Mouse (Mus musculus) T-helper 1 cell (primary cell): Measurements from ENCODE around the gene Gipc3.

Experiments
- in situ Hi-C: fragments of 300-600 bp; cut with MboI, MseI; formaldehyde crosslinking; loops from one replicate; pipeline ENCODE4 v1.15.1; 2025; ENCODE audit warnings: high pct_unique_total_duplicates

Gipc3 gene

DNA sequence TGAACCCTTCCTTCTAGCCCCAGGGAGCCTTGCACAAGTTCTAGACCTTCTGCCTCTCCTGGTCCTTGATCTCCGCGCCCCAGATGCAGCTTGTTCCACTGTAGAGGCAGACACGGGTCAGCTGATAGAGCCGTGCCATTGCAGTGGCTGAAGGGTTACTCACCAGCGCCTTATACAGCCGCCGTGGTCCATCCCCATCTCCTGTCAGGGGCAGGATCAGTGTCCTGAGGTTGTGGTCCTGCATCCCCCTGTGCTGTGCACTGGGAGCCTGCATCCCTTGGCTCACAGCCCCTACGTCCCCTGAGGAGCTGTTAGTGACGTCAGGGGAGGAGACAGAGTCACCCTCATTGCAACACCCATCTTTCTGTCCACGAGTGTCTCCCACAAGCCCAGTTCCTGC, 39.8 kb downstream of the Gipc3 start:
- in situ Hi-C loops: no loop called here

DNA sequence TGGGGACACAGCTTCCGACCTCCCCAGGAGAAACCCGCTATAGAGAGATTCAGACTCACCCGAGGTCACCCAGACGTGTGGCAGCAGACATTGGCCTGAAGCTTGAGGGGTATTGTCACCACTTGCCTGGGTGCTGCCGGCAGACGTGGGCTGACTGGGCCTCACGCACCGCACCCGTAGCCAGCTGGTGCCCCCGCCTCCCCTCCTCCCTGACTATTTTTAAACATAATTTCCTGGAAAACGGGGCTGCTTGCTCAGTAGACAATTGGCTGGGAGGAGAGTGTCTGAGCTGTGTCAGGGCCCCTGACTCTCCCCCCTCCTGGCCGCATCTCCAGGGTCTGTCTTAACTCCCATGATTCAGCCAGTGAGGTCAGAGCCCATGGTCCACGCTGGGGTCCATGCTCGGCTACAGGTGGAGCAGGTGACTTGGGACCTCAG, 40.3 kb downstream of the Gipc3 start:
- in situ Hi-C loops: no loop called here

GRCm38 (mm10) chr10:81302288-81302687, 40.8 kb downstream of the Gipc3 start:
- in situ Hi-C loops: no loop called here

- in situ Hi-C loops: no loop called here
These were observed 41.7 kb downstream of the Gipc3 start for GRCm38 (mm10) chr10:81301321-81301720.

DNA sequence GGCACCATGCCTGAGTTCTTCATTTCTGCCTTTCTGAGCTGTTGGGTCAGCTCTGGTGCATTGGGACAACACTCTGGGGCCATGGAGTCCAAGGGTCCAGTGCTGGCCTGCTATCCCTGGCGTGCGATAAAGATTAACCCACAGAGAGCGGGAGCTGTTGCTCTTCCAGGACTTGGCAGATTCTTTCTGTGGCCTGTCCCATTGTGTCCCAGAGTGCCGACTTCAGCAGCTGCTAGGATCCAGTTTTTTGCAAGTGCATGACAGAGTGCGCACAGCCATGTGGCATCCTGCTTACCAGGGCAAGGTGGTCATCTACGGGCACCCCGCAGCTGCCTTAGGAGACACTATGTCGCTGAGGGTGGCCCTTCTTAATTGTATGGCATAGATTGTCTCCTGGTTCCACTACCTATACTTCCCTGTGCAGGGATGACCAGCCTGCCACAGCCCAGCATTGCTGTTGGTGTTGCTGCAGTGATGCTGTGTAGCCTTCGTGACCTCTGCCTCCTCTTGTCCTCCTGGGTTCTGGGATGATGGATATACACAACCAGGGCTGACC, 42.6 kb downstream of the Gipc3 start:
- in situ Hi-C loops: no loop called here

DNA sequence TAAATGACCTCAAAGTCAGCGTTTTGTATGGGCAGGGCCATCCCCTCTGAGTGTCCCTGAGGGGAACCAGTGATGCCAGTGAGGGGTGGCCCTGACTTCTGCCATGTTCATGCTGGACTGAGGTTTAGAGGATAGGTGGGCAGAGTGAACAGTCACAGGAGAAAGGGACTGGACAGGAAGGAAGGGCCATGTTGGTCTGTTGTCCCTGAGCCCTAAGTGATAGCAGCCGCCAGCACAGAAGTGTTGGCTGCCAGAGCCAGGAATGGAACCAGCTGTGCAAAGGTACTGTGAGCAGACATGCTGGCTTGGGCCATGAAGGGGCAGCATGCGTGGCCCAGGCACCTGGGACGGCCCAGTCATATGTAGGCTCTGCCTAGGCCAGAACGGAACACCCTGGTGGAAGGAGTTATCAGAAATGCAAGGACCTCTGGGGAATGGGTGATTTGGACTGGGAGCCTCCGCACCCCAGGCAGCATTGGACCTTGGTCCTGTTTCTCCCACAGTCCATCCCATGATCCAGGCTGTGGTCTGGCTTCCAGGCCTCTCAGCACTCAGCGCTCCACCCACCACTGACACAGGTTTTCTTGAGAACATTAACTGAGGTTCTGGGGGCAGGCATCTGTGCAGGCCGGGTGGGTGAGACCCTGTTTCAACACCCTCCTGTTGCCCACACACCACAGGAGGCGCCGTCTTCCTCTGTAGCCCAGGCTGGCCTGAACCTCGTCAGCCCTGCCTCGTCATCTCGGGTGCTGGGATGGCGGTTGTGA, 43.3 kb downstream of the Gipc3 start:
- in situ Hi-C loops: no loop called here

- in situ Hi-C loops: no loop called here
These were observed 44.5 kb downstream of the Gipc3 start for GRCm38 (mm10) chr10:81298369-81299100.

- in situ Hi-C loops: no loop called here
These were observed 45.2 kb downstream of the Gipc3 start for GRCm38 (mm10) chr10:81297845-81298244.

DNA sequence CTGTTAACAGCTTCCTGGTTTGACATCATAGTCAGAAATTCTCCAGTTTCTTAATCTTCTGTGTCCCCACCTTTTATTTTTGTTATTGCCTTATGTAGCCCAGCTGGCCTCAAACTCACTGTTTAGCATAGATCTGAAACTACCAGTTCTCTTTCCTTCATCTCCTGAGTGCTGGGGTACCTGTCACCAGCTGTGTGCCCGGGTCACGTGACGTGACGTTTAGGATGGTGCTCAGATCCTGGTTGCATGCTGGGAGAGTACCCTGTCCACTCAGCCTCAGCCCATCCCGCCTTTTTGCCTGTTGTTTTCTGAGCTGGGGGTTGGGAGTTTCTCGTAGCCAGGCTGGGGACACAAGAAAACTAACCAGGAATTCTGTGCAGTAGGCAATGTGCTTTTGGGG, 45.8 kb downstream of the Gipc3 start:
- in situ Hi-C loops: no loop called here

DNA sequence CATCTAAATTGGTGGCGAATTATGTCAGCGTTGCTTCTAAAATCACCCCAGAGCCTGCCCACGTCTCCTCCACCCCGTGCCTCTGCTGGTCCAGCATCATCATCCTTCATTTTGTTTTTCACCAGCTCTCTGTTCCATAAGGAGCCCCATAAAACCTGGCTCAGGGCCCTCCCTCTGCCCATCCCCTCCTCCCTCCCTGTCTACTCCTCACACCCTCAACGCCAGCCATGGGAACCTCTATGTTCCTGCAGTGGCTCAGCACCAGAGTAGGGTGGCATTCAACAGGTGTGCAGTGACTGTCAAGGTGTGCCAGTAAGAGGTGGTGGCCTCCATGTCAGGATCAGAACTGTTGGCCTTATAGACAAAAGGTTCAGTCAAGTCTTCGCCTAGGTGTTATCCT, 47.9 kb downstream of the Gipc3 start:
- in situ Hi-C loops: no loop called here

- in situ Hi-C loops: no loop called here
These were observed 48.6 kb downstream of the Gipc3 start for GRCm38 (mm10) chr10:81294442-81294841.

DNA sequence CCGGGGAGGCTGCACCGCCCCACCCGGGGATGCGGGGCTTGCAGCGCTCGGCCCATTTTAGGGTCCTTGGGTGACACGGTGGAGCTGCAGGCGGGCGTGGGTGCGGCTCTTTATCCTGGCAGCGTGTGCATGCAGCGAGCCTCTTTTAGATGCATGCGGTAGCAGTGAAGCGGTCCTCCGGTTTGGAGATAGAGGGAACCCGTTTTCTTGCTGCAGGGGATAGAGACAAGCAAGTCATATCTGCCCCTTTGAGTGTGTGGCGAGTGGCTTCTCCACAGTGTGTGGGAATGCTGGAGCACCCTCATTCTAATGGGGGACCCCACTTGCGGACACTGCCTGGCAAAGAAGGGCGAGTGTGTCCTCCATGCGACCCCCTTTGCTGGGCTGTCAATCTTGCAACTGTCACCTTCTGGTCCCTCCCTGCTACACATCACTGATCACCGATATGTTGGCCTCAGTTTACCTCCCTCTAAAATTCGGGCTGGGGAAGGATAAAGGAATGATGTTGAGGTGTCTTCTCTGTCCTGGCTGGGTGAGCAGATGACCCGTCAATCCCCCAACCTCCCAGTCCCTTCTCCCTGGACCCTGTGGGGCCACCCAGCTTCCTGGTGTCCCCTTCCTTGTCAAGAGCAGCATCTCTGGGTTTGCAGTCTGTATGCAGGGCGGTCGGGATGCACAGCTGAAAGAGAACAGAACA, 49.6 kb downstream of the Gipc3 start:
- in situ Hi-C loops: no loop called here

- in situ Hi-C loops: no loop called here
These were observed 50.3 kb downstream of the Gipc3 start, which contains the start of gene Pip5k1c for GRCm38 (mm10) chr10:81292554-81293333. Pip5k1c (plus strand) TSS chr10:81292963.

GRCm38 (mm10) chr10:81291511-81292104, 51.5 kb downstream of the Gipc3 start, which contains the start of gene Tjp3:
Tjp3 (minus strand) TSS chr10:81291581.
- in situ Hi-C loops: no loop called here

GRCm38 (mm10) chr10:81290698-81291460, 52.2 kb downstream of the Gipc3 start:
- in situ Hi-C loops: no loop called here

GRCm38 (mm10) chr10:81289811-81290210, 53.3 kb downstream of the Gipc3 start:
- in situ Hi-C loops: no loop called here

- in situ Hi-C loops: no loop called here
These were observed 53.8 kb downstream of the Gipc3 start for GRCm38 (mm10) chr10:81289278-81289677.

DNA sequence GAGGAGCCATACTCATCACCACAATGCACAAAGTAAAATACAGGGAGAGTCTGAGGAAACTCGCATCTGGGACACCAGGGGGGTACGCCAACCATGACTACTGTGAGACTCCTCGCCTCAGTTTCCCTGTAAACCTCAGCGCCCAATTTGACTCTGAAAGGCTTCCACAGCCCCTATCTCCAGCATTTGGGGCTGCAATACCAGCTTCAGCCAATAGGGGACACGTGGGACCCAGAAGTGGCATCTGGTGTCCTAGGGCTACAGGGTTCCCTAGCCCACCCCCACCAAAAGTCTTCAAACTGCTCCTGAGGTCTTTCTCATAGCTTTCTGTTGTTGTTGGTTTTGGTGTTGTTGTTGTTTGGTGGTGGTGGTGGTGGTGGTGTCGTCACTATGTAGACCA, 54.5 kb downstream of the Gipc3 start:
- in situ Hi-C loops: no loop called here

- in situ Hi-C loops: no loop called here
These were observed 55.4 kb downstream of the Gipc3 start for GRCm38 (mm10) chr10:81287513-81288157.

GRCm38 (mm10) chr10:81286586-81286985, 56.5 kb downstream of the Gipc3 start:
- in situ Hi-C loops: no loop called here
